Mouse (Mus musculus): ENCODE measurements around the gene Pde4d. TPM values are rescaled to one million over a fixed set of nuclear protein-coding genes. Genes with fewer than 3 reads are reported as not detected.
"Not testable (repeated sequence)": the region's sequence is repeated elsewhere in the genome, so short reads cannot be mapped to it uniquely, and the experiment has no call there.

Gene Pde4d
- total and polyA plus RNA-seq, 3 experiments = 3.6 to 71.4 (median 38.5) TPM

DNA sequence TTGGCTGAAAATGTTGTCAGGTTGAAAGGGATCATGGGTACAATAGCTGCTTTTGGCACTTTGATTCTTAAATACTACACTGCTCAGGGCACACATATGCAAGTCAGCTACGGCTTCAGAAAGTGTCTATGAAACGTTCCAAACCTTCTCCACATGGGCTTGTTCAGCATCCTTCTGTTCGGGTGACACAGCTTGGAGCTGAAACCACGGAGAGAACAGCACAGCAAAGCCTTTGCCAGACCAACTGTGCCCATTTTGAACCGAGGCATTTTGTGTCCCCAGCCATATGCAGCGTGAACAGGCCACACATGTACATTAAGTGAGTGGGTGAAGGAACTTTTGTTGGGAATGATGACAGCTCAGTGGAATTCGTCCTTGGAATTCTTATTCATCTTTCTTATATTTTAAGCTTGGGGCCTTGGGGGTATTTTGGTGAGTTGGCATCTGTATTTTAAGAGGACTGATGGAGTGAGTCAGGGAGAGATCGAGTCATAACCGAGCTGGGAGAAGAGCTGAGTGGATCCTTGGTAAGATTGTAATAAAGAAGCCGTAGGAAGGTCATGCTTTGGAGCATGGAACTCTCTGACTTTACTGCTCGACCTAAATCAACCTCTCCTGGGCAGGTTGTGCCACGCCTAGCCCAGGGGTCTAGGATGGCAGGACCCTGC, 243.3 kb downstream of the Pde4d start:
- peak; percentile 35 for DNase-seq

DNA sequence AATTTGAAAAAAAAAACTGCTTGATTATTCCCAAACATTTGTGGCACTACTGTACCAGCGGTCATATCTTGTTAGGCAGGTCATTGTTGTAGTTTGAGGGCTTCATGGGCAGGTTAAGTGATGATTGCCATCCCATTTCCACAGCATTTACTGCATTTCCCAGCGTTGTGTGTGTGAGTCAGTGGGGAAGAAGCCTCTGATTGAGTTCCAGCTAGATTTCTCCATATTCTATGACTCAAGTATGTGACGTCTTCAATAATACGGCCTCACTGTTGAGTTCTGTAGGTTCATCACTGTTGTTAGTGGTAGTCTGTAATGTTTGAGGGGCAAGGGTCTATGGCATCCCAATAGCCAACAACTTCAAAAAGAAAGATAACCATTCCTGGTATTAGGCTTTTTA, 255.7 kb downstream of the Pde4d start:
- DNase-seq = no peak

GRCm38 (mm10) chr13:108714032-108714431, 264.3 kb downstream of the Pde4d start:
- no peak for DNase-seq

- DNase-seq = no peak
Measured at GRCm38 (mm10) chr13:108715029-108715428, 265.3 kb downstream of the Pde4d start.

- peak; percentile 3 for DNase-seq
Measured at GRCm38 (mm10) chr13:108722234-108722633, 272.5 kb downstream of the Pde4d start.

DNA sequence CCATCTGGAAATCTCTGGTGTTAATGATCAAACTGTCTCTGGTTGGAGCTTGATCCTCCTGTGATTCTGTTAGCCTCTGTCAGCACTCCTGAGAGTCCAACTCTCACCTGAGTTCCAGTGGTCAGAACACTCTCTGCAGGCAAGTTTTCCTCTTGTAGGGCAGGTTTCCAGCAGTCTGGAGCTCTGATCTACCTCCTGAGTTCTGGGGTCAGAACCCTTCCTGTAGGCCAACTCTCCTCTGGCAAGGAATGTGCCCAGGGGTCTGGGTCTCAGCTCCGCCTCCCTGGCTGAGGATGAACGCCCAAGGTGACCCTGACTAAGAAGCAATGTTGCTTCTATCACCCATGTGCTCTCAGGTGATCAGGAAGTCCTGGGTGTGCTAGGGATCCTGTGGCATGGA, 284.6 kb downstream of the Pde4d start:
- not testable (repeated sequence) for DNase-seq

DNA sequence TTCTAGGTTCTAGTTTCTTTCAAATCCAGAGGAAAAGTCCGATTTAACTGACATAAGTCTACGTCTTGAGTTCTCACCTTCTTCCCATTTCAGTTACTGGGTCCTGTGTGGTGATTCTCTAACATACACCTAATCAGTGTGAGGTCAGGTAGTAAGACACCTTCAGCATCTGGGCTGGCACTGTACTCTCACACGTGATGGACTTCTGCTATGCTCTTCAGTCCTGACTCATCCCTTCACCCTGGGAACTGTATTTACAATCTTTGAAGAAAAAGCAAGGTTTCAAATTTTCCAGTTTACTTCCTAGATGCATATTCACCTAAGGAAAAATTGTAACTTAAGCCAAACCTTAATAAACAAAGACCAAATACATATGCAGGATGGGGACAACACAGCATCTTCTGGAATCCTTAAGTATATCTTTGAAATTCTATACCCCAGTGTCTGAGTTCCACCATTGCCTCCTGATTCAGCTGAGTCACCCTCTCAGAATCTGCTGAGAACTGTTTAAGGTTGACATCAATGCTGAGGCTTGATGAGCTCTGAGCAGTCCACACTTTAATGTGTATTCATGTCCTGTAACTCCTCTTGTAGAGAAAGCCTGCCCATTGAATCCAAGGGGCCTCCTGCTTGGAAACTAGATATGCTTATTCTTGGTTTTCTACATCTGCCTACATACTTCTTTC, 301.6 kb downstream of the Pde4d start:
- DNase-seq = no peak

DNA sequence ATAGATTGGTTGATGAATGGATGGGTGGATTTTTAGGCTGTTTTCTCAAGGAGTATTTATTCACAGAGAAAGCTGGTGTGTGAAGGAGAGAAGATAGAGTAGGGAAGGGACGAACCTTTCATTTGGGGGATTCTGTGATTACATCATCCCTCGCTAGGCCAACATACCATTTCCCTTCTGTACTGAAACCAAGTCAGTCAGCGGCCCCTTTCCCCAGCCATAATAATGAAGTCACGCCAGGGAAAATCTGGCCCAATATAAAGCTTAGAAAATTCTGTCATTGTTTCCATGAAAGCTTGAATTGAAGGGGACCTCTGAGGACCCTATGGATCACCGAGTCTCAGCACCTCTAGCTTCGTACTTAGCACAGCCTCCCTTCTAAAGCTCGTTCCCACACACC, 307.7 kb downstream of the Pde4d start:
- no peak for DNase-seq

- DNase-seq = no peak
Measured at GRCm38 (mm10) chr13:108758331-108758730, 308.6 kb downstream of the Pde4d start.

- DNase-seq = no peak
Measured at GRCm38 (mm10) chr13:108759140-108759539, 309.4 kb downstream of the Pde4d start.

- no peak for DNase-seq
Measured at GRCm38 (mm10) chr13:108763295-108763694, 313.5 kb downstream of the Pde4d start.

DNA sequence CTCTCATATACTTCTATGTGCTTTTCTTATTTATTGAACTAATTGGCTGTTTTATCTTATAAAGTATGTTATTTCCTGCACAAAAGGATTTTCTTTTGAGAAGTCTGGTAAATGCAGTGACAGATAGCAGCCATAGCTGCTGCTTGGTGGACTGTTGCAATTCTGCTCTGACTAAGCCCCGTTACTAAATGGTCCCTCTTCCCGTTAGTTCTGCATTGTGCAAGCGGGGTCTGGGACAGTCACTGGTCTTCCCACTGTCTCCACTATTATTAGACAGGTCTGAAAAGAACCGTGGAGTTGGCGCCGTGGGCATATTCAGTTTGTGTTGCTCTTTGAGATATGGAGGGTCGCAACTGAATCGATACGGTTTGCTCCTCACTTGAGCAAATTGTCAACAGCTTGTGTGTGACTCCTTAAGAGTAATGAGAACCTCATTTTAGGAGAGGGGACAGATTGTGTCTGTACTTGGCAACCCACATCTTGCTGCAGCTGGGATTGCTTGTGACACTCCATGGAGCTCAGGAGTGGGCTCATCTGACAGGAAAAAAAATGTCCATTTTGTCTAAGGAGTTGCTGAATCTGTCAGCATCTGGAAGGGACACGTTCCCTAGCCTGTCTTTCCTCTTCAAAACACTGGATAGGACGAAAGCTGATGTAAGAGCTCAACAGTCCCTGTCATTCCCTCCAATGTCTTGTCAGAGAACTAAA, 316.4 kb downstream of the Pde4d start:
- no peak for DNase-seq

GRCm38 (mm10) chr13:108769465-108770056, 319.8 kb downstream of the Pde4d start:
- DNase-seq = no peak

GRCm38 (mm10) chr13:108772386-108772785, 322.6 kb downstream of the Pde4d start:
- DNase-seq = no peak

DNA sequence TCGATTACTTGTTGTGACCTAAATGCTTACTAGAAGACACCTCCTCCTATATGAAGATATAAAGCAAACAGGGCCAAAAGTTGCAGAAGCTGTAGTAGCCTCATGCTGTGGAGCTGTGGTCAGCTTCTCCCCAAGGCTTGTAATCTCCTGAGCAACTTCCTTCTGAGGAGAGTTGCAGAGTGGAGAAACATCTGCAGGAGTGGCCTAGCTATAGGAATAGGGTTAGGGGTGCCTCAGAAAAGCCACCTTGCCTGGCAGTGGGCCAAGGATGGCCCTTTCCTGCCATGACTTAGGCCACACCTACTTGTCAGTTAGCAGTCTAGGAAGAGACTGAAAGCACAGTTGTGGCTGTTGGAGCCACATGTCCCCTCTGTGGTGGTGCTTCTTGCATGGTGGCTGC, 325.2 kb downstream of the Pde4d start:
- no peak for DNase-seq

GRCm38 (mm10) chr13:108775882-108776281, 326.1 kb downstream of the Pde4d start:
- DNase-seq = no peak

- not testable (repeated sequence) for DNase-seq
Measured at GRCm38 (mm10) chr13:108797620-108798019, 347.9 kb downstream of the Pde4d start.

GRCm38 (mm10) chr13:108809191-108809590, 359.4 kb downstream of the Pde4d start:
- DNase-seq = no peak

DNA sequence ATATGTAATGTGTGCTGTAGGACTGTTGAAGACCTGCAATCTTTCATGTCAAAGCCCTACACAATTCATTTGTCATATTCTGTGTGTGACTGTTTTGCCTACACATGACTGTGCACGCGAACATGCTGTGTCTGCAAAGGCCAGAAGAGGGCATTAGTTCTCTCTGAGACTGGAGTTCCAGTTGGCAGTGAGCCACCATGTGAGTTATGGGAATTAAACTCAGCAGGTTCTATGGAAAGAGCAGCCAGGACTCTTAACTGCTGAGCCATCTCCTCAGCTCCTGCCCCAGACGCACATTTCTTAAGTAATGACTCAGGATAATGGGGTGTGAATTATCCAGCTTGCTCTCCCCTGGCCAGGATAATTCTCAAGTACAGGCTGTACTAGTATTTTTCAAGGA, 363.2 kb downstream of the Pde4d start:
- DNase-seq = peak; percentile 10

DNA sequence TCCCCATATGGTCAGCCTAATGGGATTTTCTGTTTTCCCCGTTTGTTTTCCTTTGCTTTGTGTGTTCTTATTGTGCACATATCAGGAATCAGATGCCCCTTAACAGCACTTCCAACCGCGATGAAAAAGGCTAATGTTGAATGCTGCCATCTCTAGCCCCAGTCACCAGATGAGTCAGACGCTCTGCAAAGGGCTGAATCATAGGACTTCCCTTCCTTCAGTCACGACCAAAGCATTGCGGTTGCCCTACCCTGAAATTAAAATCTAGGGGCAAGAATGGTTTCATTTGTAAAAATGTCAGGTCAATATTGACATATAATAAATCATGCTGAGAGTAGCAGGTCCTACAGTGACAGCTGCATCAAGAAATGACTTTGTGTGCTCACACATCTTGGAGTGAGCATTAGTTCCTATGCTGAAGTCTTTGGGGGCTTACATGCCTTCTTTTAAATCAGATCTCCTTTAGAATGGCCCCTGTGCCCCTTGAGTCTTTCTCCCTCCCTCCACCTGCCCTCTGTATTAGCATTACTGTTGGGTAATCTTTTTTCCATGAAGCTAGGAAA, 370.2 kb downstream of the Pde4d start:
- peak; percentile 1 for DNase-seq

DNA sequence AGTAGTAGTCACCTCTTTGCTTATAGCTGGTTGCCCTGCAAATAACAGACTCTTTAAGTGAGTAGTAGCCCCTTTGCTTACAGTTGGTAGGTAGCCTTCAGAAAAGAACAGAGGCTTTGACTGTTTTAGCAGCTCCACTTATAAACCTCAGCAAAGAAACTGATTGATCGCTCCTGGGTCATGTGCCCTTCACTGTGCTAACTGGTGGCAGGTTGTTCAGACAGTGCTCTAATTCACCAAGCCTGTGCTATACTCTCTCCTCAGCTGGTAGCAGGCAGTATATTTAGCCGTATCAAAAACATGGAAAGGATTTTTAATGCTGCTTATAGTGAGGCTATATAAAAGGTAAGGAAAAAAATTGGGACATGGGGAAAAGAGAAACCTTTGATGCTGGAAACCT, 370.7 kb downstream of the Pde4d start:
- DNase-seq = no peak

GRCm38 (mm10) chr13:108821270-108821669, 371.5 kb downstream of the Pde4d start:
- peak; percentile 2 for DNase-seq
